Mouse (Mus musculus) splenic B cell, adult 2 months (primary cell): ENCODE results near the gene Cops9.

Experiments used
- DNase-seq: peaks from one replicate; pipeline ENCODE4 v3.0.0-alpha.2; 2011; ENCODE audit warnings: low read depth, low spot score
- H3K27me3 ChIP-seq: 2 replicates; pipeline ENCODE4 v1.6.1; 2012; ENCODE audit warnings: mild to moderate bottlenecking, low read length, moderate library complexity, mixed read lengths; ENCODE audit not compliant: control insufficient read depth, poor library complexity, insufficient read depth, severe bottlenecking
- H3K36me3 ChIP-seq: 2 replicates; pipeline ENCODE4 v1.6.1; 2012; ENCODE audit warnings: mild to moderate bottlenecking, low read length, moderate library complexity, mixed read lengths; ENCODE audit not compliant: control insufficient read depth, poor library complexity, insufficient read depth, severe bottlenecking

The Cops9 gene

GRCm38 (mm10) chr1:92594111-92594510, 47.7 kb downstream of the Cops9 start, which contains the start of gene Olfr1411:
Gene Olfr1411 (plus strand): TSS chr1:92594411.
- no peaks in the 10 kb centered on the region for H3K36me3 ChIP-seq
- no peak for DNase-seq
- no peaks in the 10 kb centered on the region for H3K27me3 ChIP-seq
